Mouse (Mus musculus) cerebellum, postnatal 10 days (tissue): ENCODE data around the gene Tnni2.

Experiments
- DNase-seq, 2 experiments: peaks; one replicate each; pipeline ENCODE4 v3.0.0; 2021; ENCODE audit warnings: mixed read lengths in 2 of 2

Tnni2 gene

DNA sequence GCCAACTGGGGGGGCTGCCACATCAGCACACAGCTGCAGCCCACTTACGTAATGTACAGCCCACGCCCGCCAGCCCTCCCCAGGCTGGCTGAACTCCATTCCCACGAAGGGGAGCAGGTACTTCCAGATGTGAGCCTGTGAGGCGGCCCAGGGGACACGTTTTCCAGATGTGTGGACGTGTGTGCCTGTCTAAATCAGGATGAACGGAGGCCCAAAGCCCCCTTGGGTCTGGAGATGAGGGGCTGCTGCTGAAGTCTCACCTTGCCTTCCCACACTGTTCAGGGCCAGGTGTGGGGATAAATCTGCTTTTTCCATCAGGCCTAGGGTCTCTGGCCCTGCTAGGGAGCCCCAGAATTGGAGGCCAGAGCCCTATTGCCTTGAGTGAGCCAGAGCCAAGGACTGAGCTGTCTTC is 45.1 kb downstream of the Tnni2 start:
- no peak for DNase-seq

- peak; percentile 53 to 60 for DNase-seq
Measured at GRCm38 (mm10) chr7:142487341-142487859, 45.8 kb downstream of the Tnni2 start.

- DNase-seq: no peak
Measured at GRCm38 (mm10) chr7:142488053-142488452, 46.4 kb downstream of the Tnni2 start.

DNA sequence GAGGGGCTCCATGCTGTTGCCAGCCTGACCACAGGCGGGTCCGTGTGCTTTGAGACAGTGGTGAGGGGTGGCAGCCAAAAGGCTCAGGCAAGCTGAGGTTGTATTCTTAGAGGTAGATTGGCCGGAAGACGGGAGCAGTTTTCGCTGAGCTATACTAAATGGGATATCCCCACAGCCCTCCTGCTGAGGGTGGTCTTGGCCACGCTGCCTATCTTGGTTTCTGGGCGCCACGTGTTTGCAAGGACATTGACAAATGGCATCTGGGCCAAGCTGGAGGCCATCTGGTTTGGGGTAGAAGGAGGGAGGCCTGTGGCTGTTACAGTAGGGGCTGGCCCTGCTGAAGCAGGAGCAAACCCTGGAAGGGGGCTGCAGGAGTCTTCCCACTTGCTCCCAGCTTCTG is 51.9 kb downstream of the Tnni2 start:
- peak; percentile 51 to 63 for DNase-seq
